Mouse (Mus musculus) frontal cortex, postnatal 25 days (tissue): ENCODE results near the gene Acox1.

ENCODE experiments used
- DNase-seq, 2 experiments: peaks; one replicate each; pipeline ENCODE4 v3.0.0; 2022; ENCODE audit warnings: low spot score in 2 of 2

The Acox1 gene

GRCm38 (mm10) chr11:116167884-116168439 lies 30.9 kb downstream of the Acox1 start, which contains the start of gene Fbf1:
TSS of gene Fbf1 (minus strand) at chr11:116168166.
- peak; percentile 86 to 95 for DNase-seq

DNA sequence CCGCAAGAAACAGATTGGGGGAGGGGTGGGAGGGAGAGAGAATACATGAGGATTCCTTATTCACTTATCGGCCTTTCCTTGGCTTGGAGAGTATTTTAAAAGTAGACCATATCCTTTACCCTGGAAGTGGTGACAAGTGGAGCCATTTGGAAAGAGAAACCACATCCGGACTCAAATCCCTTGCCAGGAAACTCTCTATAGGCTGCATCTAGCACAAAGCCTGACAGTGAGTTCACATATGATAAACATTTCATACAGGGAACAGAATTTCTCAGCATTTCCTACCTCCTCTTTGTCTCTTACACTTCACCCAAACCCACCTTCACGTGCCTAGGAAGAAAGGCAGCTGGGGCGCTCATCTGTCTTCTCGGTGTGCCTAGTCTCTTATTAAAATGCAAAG lies 31.6 kb downstream of the Acox1 start:
- no peak for DNase-seq

DNA sequence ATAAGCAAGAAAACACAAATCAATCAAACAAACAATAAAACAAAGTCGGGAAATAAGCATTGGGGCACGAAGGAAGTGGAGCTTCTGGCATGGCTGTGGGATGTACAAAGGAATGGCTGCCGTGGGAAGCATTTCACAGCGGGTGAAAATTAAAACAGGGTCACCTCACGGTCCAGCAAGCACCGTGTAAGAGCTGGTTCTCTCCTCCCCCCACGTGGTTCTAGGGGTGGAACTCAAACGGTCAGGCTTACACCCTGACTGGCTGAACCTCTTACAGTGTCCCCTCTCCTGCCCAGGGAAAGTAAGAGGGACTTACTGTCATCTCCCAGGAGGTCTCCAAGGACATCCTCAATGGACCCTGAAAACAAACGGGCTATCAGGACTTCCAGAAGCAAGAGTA lies 35.8 kb downstream of the Acox1 start:
- DNase-seq = no peak

DNA sequence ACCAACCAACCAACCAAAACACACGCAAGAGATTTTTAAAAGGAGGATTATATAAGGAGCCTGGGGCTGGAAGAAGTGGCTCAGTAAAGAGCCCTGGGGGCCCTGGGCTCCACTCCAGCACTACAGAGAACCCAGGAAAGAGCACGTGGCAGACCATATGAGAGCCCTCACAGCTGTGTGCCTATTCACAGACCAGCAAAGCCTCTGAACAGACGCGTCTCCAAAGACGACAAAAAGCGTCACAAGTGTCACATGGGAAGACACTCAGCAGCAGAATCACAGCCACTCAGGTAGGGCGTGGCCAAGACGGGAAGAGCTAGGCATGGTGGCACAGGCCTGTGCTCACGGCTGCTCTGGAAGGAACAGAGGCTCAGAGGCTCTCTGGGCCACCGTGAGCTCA lies 36.7 kb downstream of the Acox1 start:
- DNase-seq = no peak

DNA sequence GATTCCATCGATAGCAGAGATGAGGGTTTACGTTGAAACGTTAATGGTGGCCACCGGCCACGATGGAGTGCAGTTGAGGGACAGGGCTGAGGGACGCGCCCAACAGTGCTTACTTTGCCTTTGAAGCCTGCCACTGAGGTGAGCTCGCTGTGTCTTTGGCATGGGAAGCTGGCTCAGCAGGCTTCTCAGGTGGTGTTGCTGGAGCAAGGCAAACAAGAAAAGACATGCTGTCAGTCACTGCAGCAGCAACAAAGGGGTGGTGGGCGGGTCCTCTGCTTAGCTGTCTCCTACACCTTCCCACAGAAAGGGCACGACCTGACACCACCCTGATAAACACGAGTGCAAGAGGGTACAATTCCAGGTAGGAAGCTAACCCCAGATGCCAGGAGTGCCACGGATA lies 37.5 kb downstream of the Acox1 start:
- no peak for DNase-seq

GRCm38 (mm10) chr11:116150960-116151359 lies 47.9 kb downstream of the Acox1 start:
- no peak for DNase-seq

DNA sequence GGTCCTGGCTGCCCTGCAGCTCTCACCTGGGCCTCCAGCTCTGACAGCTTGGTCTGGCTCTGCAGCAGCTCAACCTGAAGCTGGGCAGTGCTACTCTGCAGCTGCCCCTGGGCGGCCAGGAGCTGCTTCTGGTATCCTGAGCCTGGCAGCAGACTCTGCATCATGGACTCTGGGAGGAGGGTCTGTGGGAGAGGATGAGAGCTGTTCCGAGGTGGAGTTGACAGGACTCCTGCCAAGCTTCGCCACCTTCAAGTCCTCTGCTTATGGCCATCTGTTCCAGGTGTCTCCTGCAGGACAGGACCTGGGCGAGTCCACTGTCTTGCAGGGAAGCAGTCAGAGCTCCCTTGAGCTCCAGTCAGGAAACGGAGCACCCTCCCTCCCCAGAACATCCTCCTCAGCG lies 49.5 kb downstream of the Acox1 start:
- DNase-seq = no peak

- DNase-seq = no peak
These were observed 50.1 kb downstream of the Acox1 start for GRCm38 (mm10) chr11:116148761-116149221.

- DNase-seq = peak; percentile 49 to 56
These were observed 52.4 kb downstream of the Acox1 start for GRCm38 (mm10) chr11:116146294-116146985.

DNA sequence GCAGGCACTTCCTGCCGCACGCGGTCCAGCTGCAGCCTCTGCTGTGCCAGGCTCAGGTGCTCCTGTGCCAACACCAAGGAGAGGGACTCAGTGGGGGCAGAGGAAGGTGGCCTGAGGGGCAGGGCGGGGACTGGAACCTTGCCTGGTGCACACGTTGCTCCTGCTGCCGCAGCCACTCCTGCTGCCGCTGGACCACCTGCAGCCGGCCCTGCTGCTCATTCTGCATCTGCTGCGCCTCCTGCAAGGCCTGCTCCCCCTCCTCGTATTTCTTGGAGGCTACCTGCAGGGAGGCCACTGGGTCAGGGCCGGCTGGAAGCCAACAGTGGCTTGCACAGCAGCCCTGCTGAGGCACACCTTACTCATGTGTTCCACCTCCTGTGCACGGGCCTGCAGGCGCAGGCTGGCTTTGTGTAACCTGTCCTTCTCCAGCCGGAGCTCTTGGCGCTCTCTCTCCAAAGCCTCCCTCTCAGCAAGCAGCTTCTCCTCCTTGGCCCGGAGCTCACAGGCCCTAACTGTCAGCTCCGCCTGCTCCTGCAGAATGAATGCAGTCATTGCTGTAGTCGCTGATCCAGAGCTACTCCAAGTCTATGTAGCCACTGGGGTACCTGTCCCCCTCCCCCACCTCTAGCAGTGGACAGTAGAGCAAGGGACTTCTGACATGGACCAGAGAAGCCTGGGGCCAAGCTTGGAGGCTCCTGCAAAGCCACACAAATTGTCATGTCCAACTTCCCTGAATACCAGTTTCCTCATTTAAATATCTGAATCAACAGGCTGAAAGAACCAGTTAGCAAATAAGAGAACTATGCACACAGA lies 53.2 kb downstream of the Acox1 start:
- no peak for DNase-seq

DNA sequence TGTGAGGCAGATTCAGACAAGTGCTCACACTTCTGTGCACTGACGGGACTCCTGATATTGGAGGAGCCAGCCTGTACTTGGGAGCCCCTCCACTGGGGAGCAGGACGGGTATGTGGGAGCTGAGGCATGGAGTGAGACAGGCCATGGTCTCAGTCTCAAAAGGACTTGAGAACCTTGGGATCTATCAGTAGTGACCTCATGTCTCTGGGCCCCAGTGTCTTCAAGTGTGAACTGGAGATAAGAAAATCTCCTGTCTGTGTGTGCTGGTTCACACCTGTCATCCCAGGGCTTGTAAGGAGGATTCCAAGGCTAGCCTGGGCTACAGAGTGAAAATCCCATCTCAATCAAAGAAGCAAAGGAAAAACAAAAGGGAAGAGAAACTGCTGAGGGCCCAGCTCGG lies 55.4 kb downstream of the Acox1 start:
- DNase-seq = no peak

DNA sequence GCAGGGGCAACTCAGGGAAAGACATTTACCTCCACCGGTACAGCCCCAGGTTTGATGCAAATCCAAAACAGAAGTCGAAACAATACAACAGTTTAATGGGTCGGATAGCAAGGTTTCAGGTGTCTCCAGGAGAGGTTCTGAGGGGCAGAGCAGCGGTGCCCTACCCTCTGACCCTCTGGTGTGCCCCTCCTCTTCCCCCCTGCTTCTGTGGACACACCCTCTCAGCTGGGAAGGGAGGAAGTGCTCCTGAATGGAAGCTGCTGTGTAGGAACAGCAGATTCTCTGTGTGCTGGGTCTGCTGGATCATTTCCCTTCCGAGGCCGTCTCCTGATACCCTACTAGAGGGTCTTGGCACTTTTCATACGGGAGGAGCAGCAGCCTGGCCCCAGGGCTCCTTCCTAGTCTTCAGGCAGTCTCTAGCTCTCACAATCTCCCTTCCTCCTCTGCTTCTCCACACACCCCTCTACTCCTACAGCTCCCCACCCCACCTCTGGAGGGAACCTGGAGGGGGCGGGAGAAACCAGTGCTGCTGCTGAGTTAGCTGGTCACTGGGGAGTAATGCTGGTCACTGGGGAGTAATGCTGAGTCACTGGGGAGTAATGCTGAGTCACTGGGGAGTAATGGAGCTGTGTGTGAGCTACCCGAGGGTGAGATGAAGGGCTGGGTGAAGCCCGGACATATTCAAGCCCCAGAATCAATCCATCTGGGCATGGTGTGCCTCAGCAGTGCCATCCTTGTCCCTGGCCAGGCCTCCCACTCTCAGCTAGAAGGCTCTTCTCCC lies 56.4 kb downstream of the Acox1 start:
- DNase-seq = no peak

- peak; percentile 56 to 67 for DNase-seq
These were observed 60.2 kb downstream of the Acox1 start, which contains the start of gene Mrpl38 for GRCm38 (mm10) chr11:116138468-116139138. TSS of gene Mrpl38 (minus strand) at chr11:116138868.

DNA sequence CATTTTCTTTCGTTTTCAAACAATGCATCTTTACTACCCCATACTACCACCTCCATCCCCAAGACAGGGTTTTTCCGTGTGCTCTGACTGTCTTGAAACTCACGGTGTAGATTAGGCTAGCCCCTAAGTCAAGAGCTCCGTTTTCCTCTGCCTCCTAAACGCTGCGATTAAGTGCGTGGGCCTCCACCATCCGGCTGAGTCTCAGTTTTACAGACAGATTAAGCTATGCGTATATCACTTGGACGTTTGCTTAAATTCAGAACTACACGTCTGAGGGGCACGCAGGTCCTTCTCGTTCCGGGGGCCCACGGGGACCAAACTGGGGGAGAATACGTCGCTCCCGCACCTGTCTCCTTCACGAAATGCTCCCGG lies 60.8 kb downstream of the Acox1 start:
- no peak for DNase-seq

GRCm38 (mm10) chr11:116134171-116134570 lies 64.7 kb downstream of the Acox1 start:
- DNase-seq = no peak

- no peak for DNase-seq
These were observed 65.3 kb downstream of the Acox1 start for GRCm38 (mm10) chr11:116133497-116133896.

- no peak for DNase-seq
These were observed 66.2 kb downstream of the Acox1 start for GRCm38 (mm10) chr11:116132366-116133333.

GRCm38 (mm10) chr11:116131349-116132170 lies 67.3 kb downstream of the Acox1 start:
- no peak for DNase-seq

GRCm38 (mm10) chr11:116130488-116131205 lies 68.2 kb downstream of the Acox1 start, which contains the start of gene Trim65:
TSS of gene Trim65 (minus strand) at chr11:116131128.
- DNase-seq = peak; percentile 69 to 76
